Mouse (Mus musculus) layer of hippocampus, adult 9-10 months (tissue): Measurements from ENCODE around the gene Cox19.

Source experiments
- DNase-seq: peaks from one replicate; pipeline ENCODE4 v3.0.0; 2022; ENCODE audit warnings: low spot score

Cox19 gene

DNA sequence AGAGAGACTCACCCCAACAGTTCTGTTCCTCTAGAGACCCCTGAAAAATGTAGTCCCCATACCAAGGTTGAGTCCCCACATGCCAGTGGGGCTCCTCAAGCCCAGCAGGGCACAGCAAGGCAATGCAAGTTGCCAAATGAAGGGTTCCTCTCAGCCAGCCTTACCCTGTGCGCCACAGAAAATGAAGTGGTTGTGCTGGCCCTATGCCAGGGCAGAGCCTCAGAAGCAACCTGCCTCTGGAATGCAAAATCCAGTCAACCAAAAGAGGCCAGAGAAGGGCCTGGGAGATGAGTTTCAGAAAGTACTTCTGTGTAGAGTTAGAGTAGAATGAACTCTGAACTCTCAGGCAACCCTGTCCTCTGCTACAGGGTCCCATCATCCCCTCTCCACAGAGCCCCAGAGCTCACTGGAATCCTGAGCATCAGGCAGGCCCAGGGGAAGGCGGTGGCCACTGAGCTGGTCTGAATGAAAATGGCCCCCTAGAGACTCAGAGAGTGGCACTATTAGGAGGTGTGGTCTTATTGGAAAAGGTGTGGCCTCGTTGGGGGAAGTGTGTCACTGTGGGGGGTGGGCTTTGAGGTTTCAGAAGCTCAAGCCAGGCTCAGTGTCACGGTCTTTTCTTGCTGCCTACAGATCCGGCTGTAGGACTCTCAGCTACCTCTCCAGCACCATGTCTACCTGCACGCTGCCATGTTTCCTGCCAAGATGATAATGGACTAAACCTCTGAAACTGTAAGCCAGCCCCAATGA, 59.2 kb downstream of the Cox19 start:
- no peak for DNase-seq

DNA sequence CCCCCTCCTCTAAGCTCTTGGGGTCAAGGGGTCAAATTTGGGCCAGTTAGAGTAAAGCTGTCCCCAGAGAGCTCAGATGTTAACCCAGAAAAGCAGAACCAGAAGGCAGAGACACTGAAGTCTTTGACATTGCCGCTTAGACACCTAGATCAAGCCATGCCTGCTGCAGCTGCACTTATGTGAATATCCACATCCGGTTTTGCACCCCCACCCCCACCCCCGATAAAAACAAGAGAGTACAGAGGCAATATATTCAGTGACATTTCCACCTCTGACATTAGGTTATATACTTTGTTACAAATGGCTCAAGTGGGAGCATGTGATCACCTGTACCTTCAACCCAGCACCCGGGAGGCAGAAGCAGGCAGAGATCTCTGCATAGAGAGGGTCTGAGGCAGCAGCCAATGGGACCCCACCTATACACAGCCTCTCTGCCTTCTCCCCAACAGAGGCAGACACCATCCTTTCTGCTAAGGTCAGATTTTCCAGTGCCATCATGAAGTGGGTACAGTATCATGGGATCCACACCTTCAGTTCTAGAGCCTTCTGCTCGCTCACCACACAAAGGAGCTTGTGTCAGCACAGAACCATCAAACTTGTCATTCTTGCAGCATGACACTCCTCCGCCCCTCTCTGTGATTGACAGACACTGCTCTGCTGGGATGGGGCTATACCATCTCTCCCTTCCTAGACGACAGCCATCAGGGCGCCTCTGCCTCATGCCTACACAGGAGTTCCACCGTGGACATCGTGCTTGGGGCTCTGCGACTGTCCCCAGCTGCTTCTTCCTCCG, 60.6 kb downstream of the Cox19 start:
- no peak for DNase-seq

DNA sequence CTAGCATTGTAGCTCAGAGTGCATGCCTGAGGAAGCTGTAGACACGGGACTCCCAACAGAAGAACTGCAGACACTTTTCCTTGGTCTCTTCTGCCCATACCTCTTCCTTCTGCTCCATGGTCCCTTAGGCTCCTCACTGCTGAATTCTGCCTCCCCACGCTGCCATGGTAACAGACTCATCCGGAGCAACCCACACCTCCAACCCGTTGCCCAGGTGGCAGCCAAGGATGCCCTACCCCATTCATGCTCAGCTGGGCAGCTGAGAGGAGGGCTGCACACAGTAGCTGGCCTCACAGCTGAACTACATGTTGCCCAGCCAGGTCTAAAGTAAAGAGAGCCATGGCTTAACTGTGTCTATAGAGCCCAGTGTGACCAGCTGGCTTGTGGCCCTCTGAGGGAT, 62.6 kb downstream of the Cox19 start:
- no peak for DNase-seq

DNA sequence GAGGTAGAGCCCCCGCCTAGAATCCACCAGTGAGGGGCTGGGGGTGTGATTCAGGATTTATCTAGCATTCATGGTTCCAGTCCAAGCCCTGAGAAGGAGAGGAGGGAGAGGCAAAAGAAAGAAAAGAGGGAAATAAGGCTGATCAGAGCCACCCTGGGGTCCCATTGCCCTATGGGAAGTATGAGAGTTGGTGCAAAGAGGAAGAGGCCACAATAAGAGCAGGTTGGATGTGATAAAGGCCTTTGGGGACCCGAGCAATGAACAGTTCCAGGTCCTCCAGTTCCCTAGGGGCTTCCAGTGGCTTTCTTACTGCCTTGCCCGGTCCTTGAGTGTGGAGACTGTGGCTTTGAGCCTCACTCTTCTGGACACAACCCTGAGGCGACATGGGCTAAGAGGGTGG, 63.4 kb downstream of the Cox19 start:
- DNase-seq: no peak

DNA sequence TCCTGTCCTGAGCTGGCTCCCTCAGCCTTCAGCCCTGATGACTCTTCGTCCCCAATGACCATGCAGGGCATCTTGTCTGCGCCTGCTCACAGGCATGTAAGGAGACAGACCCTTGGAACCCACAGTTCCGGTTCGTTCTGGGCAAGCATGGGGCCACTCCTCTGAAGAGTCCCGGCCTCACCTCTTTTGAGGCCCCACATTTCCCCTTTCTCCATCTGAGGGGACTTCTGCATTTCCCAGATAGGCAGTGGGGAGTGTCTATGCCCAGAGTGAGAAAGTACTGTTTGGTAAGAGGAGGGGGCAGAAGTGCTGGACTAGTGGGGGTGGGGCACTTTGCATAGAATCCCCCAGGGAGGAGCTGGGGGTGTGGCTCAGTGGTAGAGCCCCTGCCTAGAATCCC, 64.1 kb downstream of the Cox19 start:
- no peak for DNase-seq
